Mouse (Mus musculus) liver, embryonic 11.5 days (tissue): Measurements from ENCODE around the gene Pdia4. TPM values are rescaled to one million over a fixed set of nuclear protein-coding genes. Genes with fewer than 3 reads are reported as not detected.
"Not testable (repeated sequence)": the region's sequence is repeated elsewhere in the genome, so short reads cannot be mapped to it uniquely, and the experiment has no call there.

Source experiments
- ATAC-seq: fragments of 200-750 bp; cut with Nextera tagmentation; replicated peaks from 2 replicates; pipeline ENCODE4 v1.8.0; 2017; ENCODE audit warnings: moderate number of reproducible peaks, mild to moderate bottlenecking, moderate TSS enrichment, moderate library complexity; ENCODE audit not compliant: low FRiP score
- DNase-seq: peaks from one replicate; pipeline ENCODE4 v3.0.0-alpha.2; 2017; ENCODE audit warnings: low spot score
- H3K27ac ChIP-seq: fragments of 300-500 bp; sonication (generic); 2 replicates; pipeline ENCODE4 v1.5.1; 2014; ENCODE audit warnings: mild to moderate bottlenecking, low read depth, low read length, control low read depth
- H3K27me3 ChIP-seq: fragments of 300-500 bp; sonication (generic); replicated peaks from 2 replicates; pipeline ENCODE4 v1.6.1; 2014; ENCODE audit warnings: low read length, mixed read lengths; ENCODE audit not compliant: control insufficient read depth, insufficient read depth
- H3K36me3 ChIP-seq: fragments of 300-500 bp; sonication (generic); 2 replicates; pipeline ENCODE4 v1.6.1; 2014; ENCODE audit warnings: mild to moderate bottlenecking, low read length, moderate library complexity, mixed read lengths; ENCODE audit not compliant: control insufficient read depth, insufficient read depth
- H3K4me1 ChIP-seq: fragments of 300-500 bp; sonication (generic); replicated peaks from 2 replicates; pipeline ENCODE4 v1.6.1; 2014; ENCODE audit warnings: low read length, mixed read lengths; ENCODE audit not compliant: control insufficient read depth, insufficient read depth
- H3K4me2 ChIP-seq: fragments of 300-500 bp; sonication (generic); 2 replicates; pipeline ENCODE4 v1.6.1; 2014; ENCODE audit warnings: mild to moderate bottlenecking, control low read depth, moderate library complexity
- H3K4me3 ChIP-seq: fragments of 300-500 bp; sonication (generic); 2 replicates; pipeline ENCODE4 v1.5.1; 2014; ENCODE audit warnings: low read depth, low read length, control low read depth
- H3K9ac ChIP-seq: fragments of 300-500 bp; sonication (generic); 2 replicates; pipeline ENCODE4 v1.6.1; 2014; ENCODE audit warnings: low read depth, low read length, control low read depth
- H3K9me3 ChIP-seq: fragments of 300-500 bp; sonication (generic); 2 replicates; pipeline ENCODE4 v1.6.1; 2016; ENCODE audit warnings: low read length, inconsistent platforms, mixed read lengths; ENCODE audit not compliant: control insufficient read depth
- WGBS: fragments of 180-500 bp; shearing (Covaris S2); extraction: QIAGEN DNeasy Blood & Tissue Kit; methylation state at CpG from one replicate; pipeline ENCODE4 v1.1.7; 2014; 5-methylcytosine and 5-hydroxymethylcytosine counted together
- polyA plus RNA-seq: library from polyadenylated mRNA; unstranded; fragments of >200 nt; fragmentation: Nextera tagmentation; extraction: Ambion mirVana; gene quantifications from 2 replicates; pipeline ENCODE4 v1.2.1, GENCODE M21; 2014

Gene Pdia4
- polyA plus RNA-seq, result 233 and 252 TPM in 2 replicates

- DNase-seq (peak; percentile 98), ATAC-seq (peak; percentile 98)
- Histone ChIP-seq H3K9ac (peak within 1 kb of the TSS; percentile 82), H3K36me3 (no peaks in the 10 kb centered on the region), H3K4me2 (peak within 1 kb of the TSS; percentile 83), H3K9me3 (no peaks in the 10 kb centered on the region), H3K4me1 (peaks cover 13% of the 10 kb centered on the region), H3K27me3 (no peaks in the 10 kb centered on the region), H3K4me3 (peak within 1 kb of the TSS; percentile 81), H3K27ac (peak within 1 kb of the TSS; percentile 97)
- WGBS, result under 1% methylated on average over 44 of the region's 44 CpGs
Measured at GRCm38 (mm10) chr6:47813257-47813878, at the start of gene Pdia4. Pdia4 (minus strand) TSS chr6:47813430.

DNA sequence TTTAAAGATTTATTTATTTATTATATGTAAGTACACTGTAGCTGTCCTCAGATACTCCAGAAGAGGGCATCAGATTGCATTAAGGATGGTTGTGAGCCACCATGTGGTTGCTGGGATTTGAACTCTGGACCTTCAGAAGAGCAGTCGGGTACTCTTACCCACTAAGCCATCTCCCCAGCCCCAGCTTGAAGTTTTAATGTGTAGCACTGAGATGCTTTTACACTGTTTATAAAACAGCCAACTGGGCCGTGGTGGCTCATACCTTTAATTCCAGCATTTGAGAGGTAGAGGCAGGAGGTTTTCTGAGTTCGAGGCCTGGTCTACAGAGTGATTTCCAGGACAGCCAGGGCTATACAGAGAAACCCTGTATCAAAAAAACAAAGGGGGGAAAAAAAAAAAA lies 44.5 kb upstream of the Pdia4 start:
- not testable (repeated sequence) for DNase-seq, H3K4me2 ChIP-seq, H3K27ac ChIP-seq, H3K27me3 ChIP-seq, H3K9ac ChIP-seq, H3K4me1 ChIP-seq, H3K9me3 ChIP-seq, ATAC-seq, H3K4me3 ChIP-seq, H3K36me3 ChIP-seq
- WGBS, result 84% methylated on average over 3 of the region's 3 CpGs

- Histone ChIP-seq H3K36me3 (peaks cover 5% of the 10 kb centered on the region), H3K4me2 (no peak overlapping the region), H3K27ac (no peak overlapping the region), H3K4me3 (no peak overlapping the region), H3K9me3 (no peaks in the 10 kb centered on the region), H3K9ac (no peak overlapping the region), H3K27me3 (no peaks in the 10 kb centered on the region), H3K4me1 (no peaks in the 10 kb centered on the region)
- ATAC-seq, result no peak
- 93% methylated on average over 6 of the region's 6 CpGs for WGBS
- no peak for DNase-seq
Measured at GRCm38 (mm10) chr6:47857241-47857640, 44.0 kb upstream of the Pdia4 start.

DNA sequence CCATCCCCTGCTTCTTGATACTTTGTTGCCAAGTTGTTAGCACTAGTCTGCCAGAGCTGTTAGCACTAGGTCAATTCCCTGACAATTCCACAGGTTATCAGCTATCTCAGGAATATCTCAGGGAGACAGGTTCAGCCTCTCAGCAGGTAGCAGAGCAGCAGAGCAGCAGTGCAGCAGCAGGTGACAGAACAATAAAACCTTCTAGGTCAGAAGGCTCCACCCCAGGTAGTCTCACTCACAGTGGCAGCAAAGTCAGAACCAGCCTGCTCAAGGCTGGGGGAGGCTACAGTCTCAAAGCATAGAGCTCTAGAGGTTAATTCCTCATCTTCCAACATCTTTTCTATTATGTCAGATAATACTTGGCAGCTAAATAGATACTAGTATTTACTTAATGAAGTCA lies 32.5 kb upstream of the Pdia4 start:
- H3K4me3 ChIP-seq, result no peak overlapping the region
- H3K4me2 ChIP-seq, result no peak overlapping the region
- no peak for ATAC-seq
- DNase-seq, result no peak
- H3K9ac ChIP-seq, result no peak overlapping the region
- H3K27me3 ChIP-seq, result no peaks in the 10 kb centered on the region
- 0 out of 2 replicates have a peak, but pooled peaks cover 2% of the 10 kb centered on the region for H3K36me3 ChIP-seq
- no peaks in the 10 kb centered on the region for H3K9me3 ChIP-seq
- no peak overlapping the region for H3K27ac ChIP-seq
- H3K4me1 ChIP-seq, result no peaks in the 10 kb centered on the region

DNA sequence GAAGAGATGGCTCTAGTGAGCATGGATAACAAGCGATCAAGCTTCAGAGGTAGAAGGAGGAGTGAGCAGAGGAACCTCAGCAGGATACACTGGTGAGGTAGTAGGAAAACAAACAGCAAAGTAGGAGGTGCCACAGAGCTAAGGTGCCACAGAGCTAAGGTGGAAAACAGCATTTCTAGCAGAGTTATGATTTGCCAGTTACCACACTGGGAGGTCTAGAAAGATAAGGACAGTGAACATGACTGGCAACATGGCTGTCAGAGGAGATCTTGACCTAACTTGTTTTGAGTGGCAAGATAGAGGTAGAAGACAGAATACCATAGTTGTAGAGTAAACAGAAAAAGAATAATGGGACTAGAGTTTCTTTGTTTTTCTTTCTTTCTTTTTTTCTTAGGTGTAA lies 29.1 kb upstream of the Pdia4 start:
- Histone ChIP-seq H3K27me3 (no peaks in the 10 kb centered on the region), H3K4me1 (peaks cover 16% of the 10 kb centered on the region), H3K27ac (no peak overlapping the region), H3K4me3 (no peak overlapping the region), H3K36me3 (0 out of 2 replicates have a peak, but pooled peaks cover 2% of the 10 kb centered on the region), H3K9ac (no peak overlapping the region), H3K9me3 (no peaks in the 10 kb centered on the region), H3K4me2 (no peak overlapping the region)
- ATAC-seq, result peak; percentile 71
- WGBS, result 85% methylated on average over 1 of the region's 1 CpGs
- DNase-seq, result no peak

- 0 out of 2 replicates have a peak, but pooled peaks cover 2% of the 10 kb centered on the region for H3K36me3 ChIP-seq
- H3K9ac ChIP-seq, result no peak overlapping the region
- no peak overlapping the region for H3K4me3 ChIP-seq
- H3K27ac ChIP-seq, result no peak overlapping the region
- ATAC-seq (no peak), DNase-seq (no peak)
- H3K9me3 ChIP-seq, result no peaks in the 10 kb centered on the region
- no peaks in the 10 kb centered on the region for H3K27me3 ChIP-seq
- no peak overlapping the region for H3K4me2 ChIP-seq
- 82% methylated on average over 2 of the region's 2 CpGs for WGBS
- H3K4me1 ChIP-seq, result peaks cover 16% of the 10 kb centered on the region
Measured at GRCm38 (mm10) chr6:47841831-47842230, 28.6 kb upstream of the Pdia4 start.

GRCm38 (mm10) chr6:47841077-47841476 lies 27.8 kb upstream of the Pdia4 start:
- Histone ChIP-seq H3K4me2 (no peak overlapping the region), H3K9ac (no peak overlapping the region), H3K27me3 (no peaks in the 10 kb centered on the region), H3K4me3 (no peak overlapping the region), H3K27ac (no peak overlapping the region), H3K9me3 (no peaks in the 10 kb centered on the region), H3K36me3 (0 out of 2 replicates have a peak, but pooled peaks cover 2% of the 10 kb centered on the region), H3K4me1 (peaks cover 19% of the 10 kb centered on the region)
- no peak for DNase-seq
- ATAC-seq, result no peak
- WGBS, result 96% methylated on average over 1 of the region's 1 CpGs

DNA sequence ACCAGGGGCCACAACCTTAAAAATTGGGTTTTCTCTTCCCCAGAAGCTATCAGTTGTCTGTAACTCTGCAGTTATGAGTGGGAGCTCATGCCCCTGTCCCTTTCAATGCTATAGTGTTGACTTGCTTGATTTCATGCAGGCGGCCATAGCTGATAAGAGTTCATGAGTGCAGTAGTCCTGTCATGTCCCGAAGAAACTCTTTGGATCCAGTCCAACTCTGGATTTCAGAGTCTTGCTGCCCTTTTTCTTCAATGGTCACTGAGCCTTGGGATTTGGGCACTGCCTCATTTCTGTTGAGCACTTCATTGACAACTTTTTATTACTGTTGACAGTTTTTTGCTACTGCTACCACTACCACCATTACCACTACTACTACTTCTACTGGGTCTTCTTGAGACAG lies 24.4 kb upstream of the Pdia4 start:
- WGBS, result 45% methylated on average over 2 of the region's 2 CpGs
- peak overlapping the region; percentile 31 for H3K4me2 ChIP-seq

GRCm38 (mm10) chr6:47835984-47836521 lies 22.8 kb upstream of the Pdia4 start:
- Histone ChIP-seq H3K4me2 (peak overlapping the region; percentile 92), H3K36me3 (0 out of 2 replicates have a peak, but pooled peaks cover under 1% of the 10 kb centered on the region), H3K9me3 (no peaks in the 10 kb centered on the region), H3K4me1 (peaks cover 19% of the 10 kb centered on the region), H3K27me3 (no peaks in the 10 kb centered on the region), H3K9ac (peak overlapping the region; percentile 97), H3K4me3 (peak overlapping the region; percentile 95), H3K27ac (peak overlapping the region; percentile 54)
- ATAC-seq (peak; percentile 77), DNase-seq (peak; percentile 68)
- WGBS, result under 1% methylated on average over 42 of the region's 49 CpGs

More for the DNA sequence above, 24.4 kb upstream of the Pdia4 start:
- H3K27me3 ChIP-seq, result no peaks in the 10 kb centered on the region
- peak overlapping the region; percentile 3; the same call in 1 of the 2 replicates for H3K4me3 ChIP-seq
- no peak overlapping the region for H3K27ac ChIP-seq
- peaks cover 19% of the 10 kb centered on the region for H3K4me1 ChIP-seq
- ATAC-seq (no peak), DNase-seq (no peak)
- H3K9me3 ChIP-seq, result no peaks in the 10 kb centered on the region
- H3K36me3 ChIP-seq, result 0 out of 2 replicates have a peak, but pooled peaks cover 2% of the 10 kb centered on the region
- 0 out of 2 replicates have a peak overlapping the region, but pooled peaks have one; percentile 14 for H3K9ac ChIP-seq
